Mouse (Mus musculus): Measurements from ENCODE around the gene Tmem121. TPM values are rescaled to one million over a fixed set of nuclear protein-coding genes. Genes with fewer than 3 reads are reported as not detected.
"Not testable (repeated sequence)": the region's sequence is repeated elsewhere in the genome, so short reads cannot be mapped to it uniquely, and the experiment has no call there.

Gene Tmem121
- polyA plus RNA-seq, 1 experiment from 2014 or later = 9.0 TPM

DNA sequence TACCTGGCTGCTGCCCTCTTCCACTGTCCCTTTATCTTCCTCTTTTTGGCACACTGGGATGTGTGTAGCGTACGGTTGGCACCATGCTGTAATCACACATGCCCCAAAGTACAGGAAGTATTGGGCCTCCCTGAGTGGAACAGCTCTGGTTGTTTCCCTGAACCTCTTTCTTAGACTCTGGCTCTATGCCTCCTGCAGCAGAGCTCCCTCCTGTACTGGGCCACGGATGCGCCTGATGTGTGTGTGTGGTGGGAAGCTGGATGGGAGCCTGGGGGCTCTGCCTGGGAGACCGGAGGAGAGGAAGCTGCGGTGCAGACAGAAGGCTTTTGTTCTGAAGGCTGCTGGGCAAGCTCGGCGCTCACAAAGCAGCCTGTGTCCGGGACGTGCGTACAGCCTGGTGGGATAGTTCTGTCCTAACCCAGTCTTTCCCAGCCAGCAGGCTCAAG, 22.1 kb upstream of the Tmem121 start:
- Histone ChIP-seq H3K4me1 (no peaks in the 10 kb centered on the region), H3K36me3 (peaks cover 16% of the 10 kb centered on the region), H3K4me3 (no peak overlapping the region), H3K9ac (no peak overlapping the region), H3K9me3 (no peaks in the 10 kb centered on the region), H3K4me2 (no peak overlapping the region), H3K27me3 (no peaks in the 10 kb centered on the region), H3K27ac (no peak overlapping the region)
- ATAC-seq (ENCODE audit: borderline replicate concordance, extremely low read depth, low FRiP score, low TSS enrichment) = no peak
- 72% methylated on average over 11 of the region's 11 CpGs for WGBS

DNA sequence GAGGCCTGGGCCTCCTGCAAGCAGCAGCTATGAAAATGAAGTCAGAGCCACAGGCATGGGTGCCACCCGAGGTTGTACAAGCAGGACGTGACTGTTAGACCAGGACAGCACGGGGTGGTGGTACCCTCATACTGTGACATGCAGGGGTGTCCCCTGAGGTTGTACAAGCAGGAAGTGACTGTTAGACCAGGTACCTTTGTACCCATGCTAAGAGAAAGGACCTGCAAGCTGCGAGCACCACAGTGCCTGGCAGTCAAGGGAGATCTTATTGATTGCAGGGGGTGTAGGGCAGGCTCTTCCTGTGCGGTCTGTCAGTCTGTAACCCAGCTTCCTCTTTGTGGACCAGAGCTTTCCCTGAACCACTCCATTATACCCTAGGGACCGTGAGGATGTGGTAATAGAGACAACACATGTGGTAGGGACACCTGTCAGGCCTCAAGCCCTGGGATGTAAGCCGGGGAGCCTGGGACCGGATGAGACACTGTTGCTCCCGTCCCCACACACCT, 17.6 kb upstream of the Tmem121 start:
- H3K9ac ChIP-seq = no peak overlapping the region
- no peaks in the 10 kb centered on the region for H3K9me3 ChIP-seq
- H3K4me3 ChIP-seq = no peak overlapping the region
- H3K4me2 ChIP-seq = no peak overlapping the region
- no peaks in the 10 kb centered on the region for H3K4me1 ChIP-seq
- no peak overlapping the region for H3K27ac ChIP-seq
- H3K36me3 ChIP-seq = peaks cover 10% of the 10 kb centered on the region
- ATAC-seq (ENCODE audit: borderline replicate concordance, extremely low read depth, low FRiP score, low TSS enrichment) = peak; percentile 40; the same call in 1 of the 2 replicates
- WGBS = 83% methylated on average over 9 of the region's 9 CpGs
- H3K27me3 ChIP-seq = no peaks in the 10 kb centered on the region

DNA sequence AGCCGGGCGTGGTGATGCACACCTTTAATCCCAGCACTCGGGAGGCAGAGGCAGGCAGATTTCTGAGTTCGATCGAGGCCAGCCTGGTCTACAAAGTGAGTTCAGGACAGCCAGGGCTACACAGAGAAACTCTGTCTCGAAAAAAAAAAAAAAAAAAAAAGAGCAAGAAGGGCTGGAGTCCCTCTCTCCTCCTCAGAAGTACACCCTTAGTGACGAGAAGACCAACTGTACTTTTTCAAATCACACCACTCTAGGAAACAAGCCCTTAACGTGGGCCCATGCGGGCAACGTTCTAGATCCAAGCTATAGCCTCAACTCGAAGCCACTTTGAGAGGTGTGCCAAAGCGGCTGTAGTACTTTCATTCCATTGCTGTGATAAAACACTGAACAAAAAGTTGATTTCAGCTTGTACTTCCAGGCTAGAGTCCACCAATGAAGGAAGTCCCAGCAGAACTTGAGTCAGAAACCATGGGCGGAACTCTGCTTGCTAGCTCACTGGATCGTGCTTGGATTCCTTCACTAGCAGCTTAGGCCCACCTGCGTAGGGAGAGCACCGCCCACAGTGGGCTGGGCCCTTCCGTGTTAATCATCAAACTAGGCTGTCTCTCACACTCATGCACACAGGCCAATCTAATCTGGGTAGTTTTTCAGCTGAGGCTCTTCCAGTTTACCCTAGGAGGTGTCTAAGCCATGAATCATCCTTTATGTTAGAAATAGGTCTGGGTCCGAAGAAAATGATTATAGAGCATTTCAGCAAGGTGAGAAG, 8.6 kb upstream of the Tmem121 start:
- ATAC-seq (ENCODE audit: borderline replicate concordance, extremely low read depth, low FRiP score, low TSS enrichment) = no peak
- no peak overlapping the region for H3K4me3 ChIP-seq
- 81% methylated on average over 18 of the region's 18 CpGs for WGBS

DNA sequence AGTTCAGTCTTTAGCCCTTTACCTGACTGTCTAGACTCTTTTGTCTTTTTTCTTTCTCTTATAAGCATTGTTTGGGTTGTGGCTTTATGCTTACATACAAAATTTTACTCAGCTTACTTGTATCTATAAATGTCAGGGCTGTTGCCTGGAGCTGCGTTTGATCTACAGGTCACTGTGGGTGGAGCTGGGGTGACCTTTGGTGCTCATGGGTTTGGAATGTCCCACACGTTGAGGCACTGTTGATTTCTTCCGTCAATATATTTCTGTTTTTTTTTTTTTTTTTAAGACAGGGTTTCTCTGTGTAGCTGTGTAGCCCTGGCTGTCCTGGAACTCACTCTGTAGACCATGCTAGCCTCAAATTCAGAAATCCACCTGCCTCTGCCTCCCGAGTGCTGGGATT, 4.7 kb upstream of the Tmem121 start:
- Histone ChIP-seq H3K27me3 (peaks cover 10% of the 10 kb centered on the region), H3K4me2 (no peak overlapping the region), H3K9me3 (no peaks in the 10 kb centered on the region), H3K9ac (no peak overlapping the region), H3K4me1 (peaks cover 2% of the 10 kb centered on the region), H3K27ac (no peak overlapping the region), H3K36me3 (no peaks in the 10 kb centered on the region), H3K4me3 (no peak overlapping the region)
- WGBS = 37% methylated on average over 4 of the region's 4 CpGs
- ATAC-seq (ENCODE audit: borderline replicate concordance, extremely low read depth, low FRiP score, low TSS enrichment) = no peak

More for the DNA sequence above, 8.6 kb upstream of the Tmem121 start:
- H3K27ac ChIP-seq = no peak overlapping the region
- no peaks in the 10 kb centered on the region for H3K27me3 ChIP-seq
- H3K4me2 ChIP-seq = no peak overlapping the region
- no peaks in the 10 kb centered on the region for H3K36me3 ChIP-seq
- no peaks in the 10 kb centered on the region for H3K4me1 ChIP-seq
- no peak overlapping the region for H3K9ac ChIP-seq
- H3K9me3 ChIP-seq = no peaks in the 10 kb centered on the region

- no peak overlapping the region for H3K9ac ChIP-seq
- peaks cover 38% of the 10 kb centered on the region for H3K27me3 ChIP-seq
- no peak overlapping the region for H3K27ac ChIP-seq
- ATAC-seq (ENCODE audit: borderline replicate concordance, extremely low read depth, low FRiP score, low TSS enrichment) = no peak
- H3K4me1 ChIP-seq = peaks cover 23% of the 10 kb centered on the region
- WGBS = 51% methylated on average over 5 of the region's 5 CpGs
- no peaks in the 10 kb centered on the region; the same call in 1 of the 2 replicates for H3K36me3 ChIP-seq
- H3K4me3 ChIP-seq = peak overlapping the region; percentile 61; the same call in 1 of the 2 replicates
- peak overlapping the region; percentile 96; the same call in 1 of the 2 replicates for H3K4me2 ChIP-seq
- no peaks in the 10 kb centered on the region for H3K9me3 ChIP-seq
Observed at GRCm38 (mm10) chr12:113184945-113185344, 785 bp upstream of the Tmem121 start.

DNA sequence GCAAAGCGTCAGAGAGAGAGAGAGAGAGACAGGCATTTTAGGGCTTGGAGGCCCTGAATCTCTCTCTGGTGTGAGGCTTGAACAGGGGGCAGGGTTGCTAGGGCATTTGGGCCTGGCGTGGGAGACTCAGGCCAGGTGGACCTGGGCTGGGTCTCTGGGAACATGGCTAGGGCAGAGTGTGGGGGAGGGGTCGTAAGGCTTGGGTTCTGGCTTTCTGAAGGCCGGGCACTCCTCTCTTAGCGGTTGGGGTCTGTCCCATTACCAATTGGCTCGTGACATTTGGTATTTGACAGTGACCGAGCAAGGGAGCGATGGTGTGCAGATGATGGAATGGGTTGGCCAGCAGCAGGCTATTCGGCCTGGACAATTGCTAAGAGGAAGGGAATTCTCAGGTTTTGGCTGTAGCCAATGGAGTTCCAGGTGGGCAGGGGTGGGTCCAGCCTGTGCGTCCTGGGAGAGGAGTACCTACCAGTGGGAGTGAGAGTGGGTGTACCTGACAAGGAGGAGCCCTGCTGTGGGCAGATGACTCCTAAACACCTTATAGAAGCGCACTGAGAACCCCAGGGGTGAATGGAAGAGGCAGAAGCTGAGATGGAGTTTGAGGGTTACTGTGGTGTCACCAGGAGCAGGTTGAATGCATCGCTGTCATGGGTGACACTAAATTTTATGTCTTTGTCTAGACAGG, 738 bp downstream of the Tmem121 start:
- Histone ChIP-seq H3K4me3 (peak overlapping the region; percentile 61), H3K9ac (peak overlapping the region; percentile 68), H3K4me2 (peak overlapping the region; percentile 96), H3K27ac (no peak overlapping the region), H3K36me3 (no peaks in the 10 kb centered on the region; the same call in 1 of the 2 replicates), H3K4me1 (peaks cover 23% of the 10 kb centered on the region), H3K9me3 (no peaks in the 10 kb centered on the region), H3K27me3 (peaks cover 38% of the 10 kb centered on the region)
- 44% methylated on average over 12 of the region's 12 CpGs for WGBS
- ATAC-seq (ENCODE audit: borderline replicate concordance, extremely low read depth, low FRiP score, low TSS enrichment) = no peak

GRCm38 (mm10) chr12:113187011-113187375, 1.3 kb downstream of the Tmem121 start:
- H3K4me2 ChIP-seq = peak overlapping the region; percentile 96
- no peaks in the 10 kb centered on the region; the same call in 1 of the 2 replicates for H3K36me3 ChIP-seq
- H3K4me1 ChIP-seq = peaks cover 23% of the 10 kb centered on the region
- peak overlapping the region; percentile 34 for H3K4me3 ChIP-seq
- no peak overlapping the region for H3K27ac ChIP-seq
- no peak overlapping the region for H3K9ac ChIP-seq
- no peaks in the 10 kb centered on the region for H3K9me3 ChIP-seq
- H3K27me3 ChIP-seq = peaks cover 38% of the 10 kb centered on the region
- ATAC-seq (ENCODE audit: borderline replicate concordance, extremely low read depth, low FRiP score, low TSS enrichment) = no peak
- WGBS = 46% methylated on average over 4 of the region's 4 CpGs

DNA sequence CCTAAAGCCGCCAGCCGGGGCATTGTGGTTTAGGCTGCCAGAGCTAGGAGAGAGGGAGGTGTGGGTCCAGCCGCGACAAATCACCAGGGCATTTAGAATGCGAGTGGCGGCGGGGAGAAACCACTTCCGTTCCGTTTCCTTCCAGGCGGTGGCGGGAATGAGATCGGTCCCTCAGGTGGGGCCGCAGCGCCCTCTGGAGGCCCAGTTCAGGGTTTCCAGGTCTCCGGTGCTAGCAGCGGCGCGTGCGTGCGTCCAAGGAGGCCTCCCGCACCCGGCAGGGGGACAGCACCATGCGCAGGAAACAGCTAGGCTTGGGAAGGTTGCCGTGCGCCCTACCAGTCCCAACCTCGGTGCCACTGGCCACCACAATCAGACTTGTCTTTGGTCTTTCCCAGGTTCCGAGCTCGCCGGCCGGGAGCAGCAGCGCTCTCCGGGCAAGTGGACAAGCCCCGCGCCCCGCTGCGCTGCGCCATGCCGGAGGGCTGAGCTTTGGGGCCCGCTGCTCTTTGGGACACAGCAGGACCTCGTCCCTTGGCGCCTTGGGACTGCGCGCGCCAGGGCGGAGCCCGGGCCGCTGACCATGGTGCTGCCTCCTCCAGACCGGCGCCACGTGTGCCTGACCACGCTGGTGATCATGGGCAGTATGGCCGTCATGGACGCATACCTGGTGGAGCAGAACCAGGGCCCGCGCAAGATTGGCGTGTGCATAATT, 2.0 kb downstream of the Tmem121 start:
- peaks cover 38% of the 10 kb centered on the region for H3K27me3 ChIP-seq
- ATAC-seq (ENCODE audit: borderline replicate concordance, extremely low read depth, low FRiP score, low TSS enrichment) = peak; percentile 71; the same call in 1 of the 2 replicates
- WGBS = 2% methylated on average over 56 of the region's 56 CpGs
- peaks cover 23% of the 10 kb centered on the region for H3K4me1 ChIP-seq
- H3K36me3 ChIP-seq = no peaks in the 10 kb centered on the region; the same call in 1 of the 2 replicates
- no peaks in the 10 kb centered on the region for H3K9me3 ChIP-seq
- peak overlapping the region; percentile 96 for H3K4me2 ChIP-seq
- peak overlapping the region; percentile 34 for H3K4me3 ChIP-seq
- H3K27ac ChIP-seq = no peak overlapping the region
- no peak overlapping the region for H3K9ac ChIP-seq

- no peak overlapping the region for H3K4me3 ChIP-seq
- H3K4me2 ChIP-seq = no peak overlapping the region; the same call in 1 of the 2 replicates
Observed at GRCm38 (mm10) chr12:113188349-113189055, 2.8 kb downstream of the Tmem121 start.

GRCm38 (mm10) chr12:113193423-113193822, 7.7 kb downstream of the Tmem121 start:
- no peak overlapping the region for H3K4me3 ChIP-seq
- 53% methylated on average over 2 of the region's 2 CpGs for WGBS
- H3K9ac ChIP-seq = no peak overlapping the region
- H3K4me1 ChIP-seq = no peaks in the 10 kb centered on the region
- no peak overlapping the region for H3K27ac ChIP-seq
- no peaks in the 10 kb centered on the region; the same call in 1 of the 2 replicates for H3K36me3 ChIP-seq
- peaks cover 3% of the 10 kb centered on the region; the same call in 1 of the 2 replicates for H3K27me3 ChIP-seq
- no peak overlapping the region for H3K4me2 ChIP-seq
- H3K9me3 ChIP-seq = no peaks in the 10 kb centered on the region
- no peak for ATAC-seq (ENCODE audit: borderline replicate concordance, extremely low read depth, low FRiP score, low TSS enrichment)

More at GRCm38 (mm10) chr12:113188349-113189055, 2.8 kb downstream of the Tmem121 start:
- Histone ChIP-seq H3K36me3 (no peaks in the 10 kb centered on the region; the same call in 1 of the 2 replicates), H3K9me3 (no peaks in the 10 kb centered on the region), H3K9ac (no peak overlapping the region), H3K27me3 (peaks cover 38% of the 10 kb centered on the region), H3K27ac (no peak overlapping the region), H3K4me1 (peaks cover 23% of the 10 kb centered on the region)
- 82% methylated on average over 51 of the region's 51 CpGs for WGBS
- ATAC-seq (ENCODE audit: borderline replicate concordance, extremely low read depth, low FRiP score, low TSS enrichment) = no peak

GRCm38 (mm10) chr12:113199132-113199531, 13.4 kb downstream of the Tmem121 start:
- not testable (repeated sequence) for H3K27me3 ChIP-seq; ATAC-seq (ENCODE audit: borderline replicate concordance, extremely low read depth, low FRiP score, low TSS enrichment); H3K27ac ChIP-seq; H3K4me3 ChIP-seq; H3K36me3 ChIP-seq; H3K4me2 ChIP-seq; H3K9ac ChIP-seq; H3K4me1 ChIP-seq; H3K9me3 ChIP-seq
- WGBS = 96% methylated on average over 3 of the region's 6 CpGs
